Mouse (Mus musculus): Measurements from ENCODE around the gene Hdac9.

The Hdac9 gene

DNA sequence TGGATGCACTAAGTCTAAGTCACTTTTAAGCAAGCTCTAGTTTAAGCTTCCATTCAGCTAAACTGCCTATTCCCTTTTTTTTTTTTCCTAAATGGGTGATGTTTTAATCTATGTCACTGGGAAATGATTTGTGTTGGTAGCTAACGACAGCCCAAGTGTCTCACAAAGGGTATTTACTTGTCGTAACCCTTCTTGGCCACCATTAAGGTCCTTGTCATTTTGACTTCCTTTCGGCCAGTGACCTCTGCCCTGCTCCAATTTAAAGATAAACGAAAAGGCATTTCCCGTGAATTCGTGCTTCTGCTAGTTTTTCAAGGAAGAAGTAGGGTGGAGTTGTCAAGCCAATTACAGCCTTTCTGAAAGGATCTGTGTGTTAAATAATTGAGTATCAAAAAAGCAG is 565.0 kb downstream of the Hdac9 start:
- no peak for DNase-seq (ENCODE audit: low read depth, low spot score)

DNA sequence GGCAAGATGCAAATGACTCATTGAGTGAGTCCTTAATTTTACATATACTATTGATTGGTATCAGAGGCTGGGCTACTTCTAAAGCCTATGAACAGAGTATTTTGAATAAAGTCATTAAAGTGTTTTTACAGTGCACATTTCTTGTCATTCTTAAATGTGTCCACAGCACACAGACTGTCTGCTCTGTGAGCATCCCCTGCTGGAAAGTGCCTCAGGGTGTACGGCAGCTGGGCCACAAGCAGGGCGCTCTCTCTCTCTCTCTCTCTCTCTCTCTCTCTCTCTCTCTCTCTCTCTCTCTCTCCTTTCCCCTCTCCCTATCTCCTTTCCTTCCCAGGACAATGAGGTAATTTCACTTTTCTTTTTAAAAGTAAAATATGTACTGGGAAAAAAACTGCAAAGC is 569.4 kb downstream of the Hdac9 start:
- no peak for DNase-seq (ENCODE audit: low read depth, low spot score)

DNA sequence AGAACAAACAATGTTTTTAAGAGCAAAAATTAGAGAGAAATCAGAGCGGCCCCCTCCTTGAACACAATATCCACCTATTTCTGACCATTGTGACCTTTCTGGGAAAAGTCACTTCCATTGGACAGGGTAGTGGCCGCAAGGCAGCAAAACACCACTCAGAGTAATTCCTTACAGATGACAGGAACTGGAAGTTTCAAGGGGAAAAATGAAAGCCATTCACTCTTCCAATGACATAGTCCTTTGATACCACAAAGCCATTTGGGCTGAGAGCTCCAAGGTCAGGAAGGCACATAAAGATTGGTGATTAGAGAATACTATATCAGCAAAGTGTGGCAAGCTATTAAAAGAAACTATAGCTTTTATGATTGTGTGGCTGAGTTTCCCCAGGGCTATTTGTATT is 574.1 kb downstream of the Hdac9 start:
- no peak for DNase-seq (ENCODE audit: low read depth, low spot score)

DNA sequence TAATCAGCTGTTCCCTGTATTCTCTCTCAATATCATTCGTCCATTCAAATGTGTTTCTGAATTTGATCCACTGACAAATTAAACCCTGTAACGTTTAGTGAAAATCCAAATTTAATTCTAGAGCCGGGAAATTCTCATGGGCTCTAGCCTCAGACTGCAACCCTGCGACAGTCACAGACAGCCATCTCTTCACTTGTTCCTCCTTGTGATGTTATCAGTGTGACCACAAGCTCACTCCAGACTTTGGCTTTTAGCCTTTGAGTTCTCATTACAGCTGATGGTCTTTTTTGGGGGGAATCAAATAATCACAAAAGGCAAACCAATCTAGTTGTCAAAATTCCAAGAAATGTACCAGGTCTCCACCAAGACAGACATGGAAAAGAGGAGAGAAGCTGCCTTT is 578.0 kb downstream of the Hdac9 start:
- no peak for DNase-seq (ENCODE audit: low read depth, low spot score)

DNA sequence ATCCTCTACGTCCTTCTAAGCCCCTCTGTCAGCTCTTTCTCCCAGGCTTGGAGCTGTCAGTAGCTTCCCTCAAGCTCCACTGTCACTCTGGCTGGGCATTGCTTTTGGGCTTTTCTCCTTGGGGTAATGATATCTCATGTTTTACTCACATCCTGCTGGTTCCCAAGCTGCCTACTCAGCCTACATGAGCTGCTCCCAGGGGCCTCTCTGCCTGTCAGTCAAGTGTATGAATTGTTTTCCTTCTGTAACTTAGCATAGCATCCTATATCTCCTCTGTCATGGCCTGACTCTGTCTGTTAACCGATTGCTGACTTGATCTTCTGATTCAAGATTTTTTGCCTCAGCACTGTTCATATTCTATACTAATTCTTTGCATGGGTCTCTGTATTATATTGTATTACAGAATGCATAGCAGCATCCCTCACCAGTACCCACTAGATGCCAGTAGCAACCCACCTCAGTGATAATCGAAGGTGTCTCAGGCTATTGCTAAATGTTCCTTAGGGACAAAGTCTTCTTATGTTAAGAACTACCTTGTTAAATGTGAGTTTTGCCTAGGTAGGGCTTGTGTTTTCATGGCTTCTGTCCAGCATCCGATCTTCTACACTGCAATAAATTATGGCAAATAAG is 582.3 kb downstream of the Hdac9 start:
- DNase-seq (ENCODE audit: low read depth, low spot score) = no peak

DNA sequence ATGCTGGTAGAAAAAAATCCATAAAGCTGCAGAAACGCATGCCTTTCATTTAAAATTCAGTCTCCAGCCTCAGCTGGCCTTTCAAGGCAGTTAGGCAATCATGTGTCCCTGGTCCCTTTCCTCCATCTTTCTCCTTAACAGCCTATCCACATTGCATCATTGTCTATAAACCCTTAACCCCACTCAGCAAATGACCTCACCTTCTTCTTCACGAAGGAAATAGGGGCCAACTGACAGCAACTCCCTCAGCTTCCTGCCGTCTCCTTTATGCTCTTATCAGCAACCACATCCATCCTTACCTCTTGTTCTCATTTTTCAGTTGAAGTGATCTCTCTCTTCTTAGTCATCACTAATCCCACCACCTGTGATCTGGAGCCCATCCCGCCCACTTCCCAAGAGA is 584.0 kb downstream of the Hdac9 start:
- no peak for DNase-seq (ENCODE audit: low read depth, low spot score)

DNA sequence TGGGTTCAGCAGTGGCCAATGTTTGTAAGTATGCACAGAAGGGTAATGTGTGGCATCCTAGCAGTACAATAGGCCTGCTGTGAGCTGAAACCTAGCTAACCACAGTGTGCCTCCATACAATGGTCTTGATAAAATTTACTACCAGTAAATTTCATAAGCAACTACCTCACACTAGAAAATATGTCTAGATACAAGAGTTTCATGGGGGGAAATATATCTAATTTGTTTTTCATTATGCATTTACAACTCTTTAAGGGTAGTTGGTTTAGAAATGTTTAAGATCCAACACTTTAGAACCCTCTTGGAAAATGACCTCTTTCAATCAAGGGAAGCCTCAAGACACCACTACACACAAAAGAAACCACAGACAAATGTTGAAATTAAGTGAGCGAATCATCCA is 589.8 kb downstream of the Hdac9 start:
- DNase-seq (ENCODE audit: low read depth, low spot score) = no peak

DNA sequence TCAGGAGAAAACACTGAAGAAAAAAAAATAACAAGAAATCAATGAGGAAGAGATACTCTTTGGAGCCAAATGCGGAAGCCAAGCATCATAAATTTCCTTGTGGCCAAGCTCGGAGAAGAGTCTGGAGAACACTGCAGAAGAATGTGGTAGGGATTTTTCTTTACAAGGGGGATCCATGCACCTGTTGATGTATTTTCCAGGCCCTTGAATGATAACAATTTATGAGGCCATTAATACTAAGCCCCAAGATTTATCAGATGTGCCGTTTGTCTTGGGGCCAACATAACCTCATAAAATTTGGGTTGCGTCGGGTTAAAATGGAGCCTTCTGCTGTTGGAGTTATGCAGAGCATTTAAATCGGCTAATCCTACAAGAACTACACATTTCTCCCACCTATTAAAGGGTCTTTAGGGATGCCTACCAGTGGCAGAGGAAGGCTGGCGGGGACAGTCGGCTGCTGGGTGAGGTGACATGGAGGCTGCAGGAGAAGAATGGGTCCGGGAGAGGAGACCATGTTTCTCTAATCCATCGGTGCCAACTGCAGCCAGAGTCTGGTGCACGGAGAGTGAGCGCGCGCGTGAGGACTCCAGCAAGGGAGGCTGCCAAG is 604.7 kb downstream of the Hdac9 start:
- no peak for DNase-seq (ENCODE audit: low read depth, low spot score)

DNA sequence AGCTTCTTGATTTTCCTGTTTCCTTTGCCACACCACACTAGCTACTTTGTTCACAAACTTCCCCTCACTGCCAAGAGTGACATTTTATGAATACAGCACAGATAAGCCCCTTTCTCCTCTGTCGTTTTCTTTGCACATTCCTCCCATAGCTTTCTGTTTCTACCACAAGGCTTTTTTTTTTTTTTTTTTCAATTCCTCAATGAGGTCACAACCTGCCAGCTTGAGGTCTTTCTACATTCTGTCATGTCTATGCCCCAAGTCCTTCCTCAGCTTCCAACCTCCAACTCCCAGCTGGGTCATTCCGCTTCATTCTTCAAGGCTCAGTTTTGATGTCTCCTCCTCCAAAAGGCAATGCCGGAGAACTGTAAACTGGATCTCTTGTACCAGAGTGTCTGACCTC is 611.4 kb downstream of the Hdac9 start:
- DNase-seq (ENCODE audit: low read depth, low spot score) = no peak

DNA sequence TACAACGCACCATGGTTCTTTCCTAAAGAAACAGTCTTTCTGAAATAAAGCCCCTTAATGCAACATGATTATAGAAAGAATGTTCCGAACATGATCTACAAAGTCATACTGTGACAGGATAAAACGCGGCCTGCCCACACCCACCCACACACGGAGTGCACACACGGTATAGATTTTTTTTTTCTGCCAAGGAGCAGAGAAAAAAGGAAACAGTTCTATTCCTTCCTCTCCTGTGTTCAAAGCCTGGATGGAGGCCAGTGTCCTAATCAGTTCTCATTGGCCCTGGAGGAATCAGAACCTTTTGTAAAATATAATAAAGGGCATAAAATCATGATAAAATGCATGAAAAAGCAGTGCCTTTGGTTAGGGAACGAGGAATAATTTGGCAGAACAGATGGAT is 624.5 kb downstream of the Hdac9 start:
- no peak for DNase-seq (ENCODE audit: low read depth, low spot score)

DNA sequence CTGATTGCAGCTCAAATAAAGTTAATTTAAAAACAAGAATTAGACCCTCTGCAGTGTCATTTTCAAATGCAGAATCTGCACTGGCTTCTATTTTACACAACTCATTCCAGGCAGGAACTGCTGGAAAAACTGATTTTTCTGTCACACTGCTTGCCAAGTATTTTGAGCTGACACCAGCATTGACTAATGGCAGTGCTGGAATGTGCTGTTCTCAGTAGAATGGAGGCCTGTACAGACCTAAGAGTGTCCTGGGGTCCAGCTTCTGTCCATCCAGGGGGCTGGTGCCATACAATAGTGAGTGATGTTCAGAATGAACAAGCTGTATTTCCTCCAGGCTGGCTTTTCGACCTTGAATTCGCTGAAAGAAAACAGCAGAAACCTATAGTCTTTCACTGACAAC is 629.7 kb downstream of the Hdac9 start:
- DNase-seq (ENCODE audit: low read depth, low spot score) = no peak

DNA sequence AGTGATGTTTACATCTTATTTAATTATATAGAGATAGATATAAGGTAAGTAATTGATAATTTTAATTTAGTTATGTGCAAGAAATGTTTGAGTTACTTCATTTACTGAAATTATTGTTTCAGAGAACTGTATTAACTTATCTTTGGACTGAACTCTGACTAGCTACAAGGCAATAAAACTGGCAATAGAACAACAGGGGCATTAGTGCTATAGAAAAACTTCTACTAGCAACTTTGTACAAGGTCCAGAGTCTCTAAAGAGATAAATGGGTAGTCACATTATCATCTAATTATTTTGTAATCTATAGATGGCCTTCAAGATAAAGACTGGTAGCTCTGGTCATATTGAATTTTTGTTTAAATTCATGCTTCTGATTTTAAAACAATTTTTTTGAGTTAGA is 632.0 kb downstream of the Hdac9 start:
- DNase-seq (ENCODE audit: low read depth, low spot score) = no peak

DNA sequence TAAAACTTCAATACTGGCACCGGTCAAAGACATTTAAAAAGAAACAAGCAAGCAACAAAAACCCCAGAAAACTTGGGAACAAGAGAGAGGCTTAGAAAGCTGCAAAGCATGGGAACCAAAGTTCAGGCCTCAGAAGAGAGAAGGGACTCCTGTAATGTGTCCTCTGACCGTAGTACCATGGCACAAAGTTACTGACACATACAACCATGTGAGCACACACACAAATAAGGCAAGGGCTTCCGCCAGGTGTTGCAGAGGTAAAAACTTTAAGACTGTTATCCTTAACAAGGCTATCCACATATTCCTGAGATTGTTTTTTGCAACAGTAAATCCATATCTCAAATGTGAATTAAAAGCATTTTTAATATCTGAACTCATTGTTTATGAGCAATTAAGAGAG is 632.5 kb downstream of the Hdac9 start:
- DNase-seq (ENCODE audit: low read depth, low spot score) = no peak

DNA sequence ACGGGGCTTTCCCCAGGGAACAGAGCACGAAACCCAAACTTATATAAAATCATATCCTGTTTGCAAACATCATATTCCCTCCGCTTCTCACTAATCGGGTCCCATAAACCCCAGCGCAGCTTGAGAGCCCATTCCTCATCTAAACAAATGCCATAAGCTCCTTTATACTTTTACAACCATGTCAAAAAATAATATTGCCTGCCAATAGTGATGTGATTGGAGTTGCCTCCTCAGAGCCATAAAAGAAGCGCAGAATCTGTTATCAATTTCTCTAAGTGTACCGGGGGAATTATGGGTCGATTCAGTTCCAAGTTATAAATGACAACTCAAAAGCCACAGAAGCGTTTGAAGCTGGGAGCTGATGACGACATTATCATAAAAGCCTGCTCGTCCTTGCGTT is 638.1 kb downstream of the Hdac9 start:
- DNase-seq (ENCODE audit: low read depth, low spot score) = no peak

DNA sequence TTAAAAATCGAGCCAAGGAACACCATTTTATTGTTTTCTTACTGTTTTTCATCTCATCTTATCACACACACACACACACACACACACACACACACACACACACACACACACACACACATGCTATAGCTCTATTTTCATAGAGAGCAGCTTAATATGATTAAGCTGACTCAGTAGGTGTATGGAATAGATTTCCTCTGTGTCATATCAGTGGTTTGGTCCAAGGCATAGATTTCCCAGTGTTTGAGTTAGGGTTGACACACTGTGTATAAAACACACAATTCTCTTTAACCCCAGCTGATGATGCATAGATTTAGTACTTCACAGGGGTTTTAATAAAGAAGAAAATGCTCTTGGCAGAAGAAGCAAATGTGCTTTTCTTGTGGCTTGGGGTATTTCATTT is 643.1 kb downstream of the Hdac9 start:
- no peak for DNase-seq (ENCODE audit: low read depth, low spot score)

DNA sequence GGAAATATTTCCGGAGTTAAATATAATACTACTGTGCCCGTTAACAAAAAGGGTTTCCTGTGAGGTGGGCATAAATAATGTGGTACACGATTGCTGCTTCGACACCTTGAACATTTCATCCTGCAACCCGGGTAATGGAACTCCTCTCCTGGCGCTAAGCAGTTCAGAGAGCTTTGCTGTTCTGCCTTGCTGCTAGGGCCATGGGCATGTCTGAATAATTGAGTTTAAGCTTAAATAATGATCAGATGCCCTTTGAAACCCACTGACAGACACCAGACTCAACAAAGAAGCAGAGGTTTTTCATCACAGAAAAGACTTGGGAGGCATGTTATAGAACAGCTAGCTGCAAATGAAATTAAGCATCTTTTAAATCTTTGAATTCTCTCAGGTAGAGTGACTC is 646.8 kb downstream of the Hdac9 start:
- DNase-seq (ENCODE audit: low read depth, low spot score) = no peak

DNA sequence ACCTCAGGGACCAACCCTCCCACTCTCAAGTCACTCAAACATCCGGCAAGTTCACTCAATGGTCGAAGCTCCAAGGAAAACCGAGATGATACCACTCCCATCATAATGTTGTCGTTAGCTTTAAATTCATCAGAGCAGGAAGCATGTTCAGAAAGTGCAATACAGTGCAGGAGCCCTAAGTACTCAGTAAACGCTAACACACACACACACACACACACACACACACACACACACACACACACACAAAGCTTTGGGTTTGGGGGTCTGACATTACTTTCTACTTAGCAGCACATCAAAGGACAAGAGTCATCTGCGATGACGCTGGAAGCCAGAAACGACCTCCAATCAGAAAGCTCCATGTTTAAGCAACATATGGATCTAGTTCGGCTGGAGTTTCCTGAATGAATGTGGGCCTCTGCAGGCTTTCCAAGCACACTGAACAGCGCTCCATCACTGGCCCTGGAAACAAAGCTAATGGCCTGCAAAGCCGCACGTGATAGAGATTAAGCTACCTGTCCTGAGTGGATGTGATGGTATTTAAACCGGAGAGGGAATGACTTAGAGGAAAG is 647.3 kb downstream of the Hdac9 start:
- DNase-seq (ENCODE audit: low read depth, low spot score) = no peak

DNA sequence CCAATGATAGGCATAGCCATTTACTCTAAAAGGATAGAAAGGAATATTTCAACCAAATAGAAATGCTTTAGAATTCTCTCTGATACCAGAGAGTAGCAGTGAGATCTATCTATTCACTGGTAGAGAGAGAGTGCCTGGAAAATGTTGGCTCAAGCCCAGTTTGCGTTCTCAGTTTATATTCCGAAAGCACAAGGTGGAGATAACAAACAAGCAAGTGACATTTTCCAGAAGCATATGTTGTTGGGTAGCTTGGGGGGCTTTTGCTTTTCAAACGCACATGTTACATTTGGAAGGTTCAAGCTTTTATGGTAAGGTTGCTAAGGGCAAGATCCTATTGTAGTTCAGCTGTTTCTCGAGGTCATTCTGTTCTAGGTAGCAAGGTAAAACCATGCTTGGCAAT is 657.2 kb downstream of the Hdac9 start:
- no peak for DNase-seq (ENCODE audit: low read depth, low spot score)

DNA sequence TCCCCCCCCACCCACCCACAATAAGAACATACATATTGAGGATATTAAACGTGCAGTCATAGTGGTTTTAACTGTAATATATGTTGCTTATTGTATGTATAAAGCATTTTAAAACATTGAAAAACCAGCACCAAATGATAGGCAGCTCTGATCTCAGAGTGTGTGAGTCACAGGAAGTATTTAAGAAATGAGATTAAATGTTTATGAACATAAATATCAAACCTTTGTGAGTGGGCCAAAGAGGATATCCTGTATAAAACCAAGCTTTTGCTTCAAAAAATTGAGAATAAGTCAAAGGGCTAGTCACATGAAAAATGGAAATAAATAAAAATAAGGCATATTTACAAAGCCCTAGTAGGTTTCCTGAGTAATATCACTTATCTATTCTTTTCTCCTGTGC is 667.7 kb downstream of the Hdac9 start:
- no peak for DNase-seq (ENCODE audit: low read depth, low spot score)

DNA sequence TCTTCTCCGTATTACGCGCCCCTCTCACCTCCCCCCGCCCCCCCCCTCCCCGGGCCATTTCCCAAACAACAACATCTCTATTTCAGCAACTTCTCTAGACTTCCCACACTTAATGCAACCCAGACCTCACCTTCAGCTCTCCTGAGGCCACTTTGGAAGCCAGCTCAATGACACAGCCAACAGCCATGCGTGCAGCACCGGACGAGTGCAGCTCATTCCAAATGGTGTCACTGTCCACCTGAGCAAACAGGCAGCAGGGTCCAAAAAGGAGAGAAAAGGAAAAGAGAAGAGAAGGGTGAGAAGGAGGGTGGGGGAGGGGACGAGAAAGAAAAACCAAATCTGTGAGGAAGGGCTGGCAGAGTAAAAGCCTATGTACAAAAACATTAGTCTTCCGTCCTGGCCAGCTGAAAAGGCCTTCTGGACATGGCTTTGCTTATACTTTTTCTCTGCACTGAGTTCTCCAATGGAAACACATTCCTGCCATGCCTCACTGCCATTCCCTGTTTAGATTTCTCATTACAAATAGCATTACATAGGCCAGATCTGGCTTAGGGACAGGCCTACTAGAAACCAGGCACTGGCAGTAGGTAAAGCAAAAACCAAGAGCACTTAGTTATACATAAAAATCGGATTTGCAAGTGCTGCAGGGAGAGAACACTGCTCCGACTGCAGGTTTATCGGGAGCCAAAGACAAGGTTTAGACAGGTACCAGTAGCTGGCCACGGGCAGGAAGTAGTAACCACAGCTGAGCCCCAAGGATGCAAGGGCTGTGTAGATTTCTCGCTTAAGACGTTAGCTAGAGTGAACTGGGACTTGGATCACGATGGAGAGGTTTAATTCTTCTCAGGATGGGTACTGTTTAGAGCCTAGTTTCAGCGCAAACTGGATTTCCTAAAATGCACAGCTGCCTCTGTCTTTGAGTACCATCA is 668.4 kb downstream of the Hdac9 start:
- no peak for DNase-seq (ENCODE audit: low read depth, low spot score)

DNA sequence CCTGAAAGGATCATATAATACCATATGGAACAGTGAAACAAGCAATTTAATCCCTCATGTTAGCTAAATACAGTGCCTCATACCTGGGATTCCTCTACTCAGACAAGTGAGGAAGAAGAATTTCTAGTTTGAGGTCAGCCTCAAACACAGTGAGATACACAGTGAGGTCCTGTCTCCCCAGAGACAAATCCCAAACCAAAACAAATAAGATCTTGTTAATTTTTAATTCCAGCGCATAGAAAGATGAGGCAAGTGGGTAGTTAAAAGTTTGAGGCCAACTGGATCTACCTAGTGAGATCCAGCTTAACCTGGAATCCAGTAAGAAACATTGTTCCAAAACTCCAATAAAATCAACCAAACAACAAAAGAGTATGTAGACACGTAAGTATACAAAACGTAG is 678.1 kb downstream of the Hdac9 start:
- DNase-seq (ENCODE audit: low read depth, low spot score) = no peak

DNA sequence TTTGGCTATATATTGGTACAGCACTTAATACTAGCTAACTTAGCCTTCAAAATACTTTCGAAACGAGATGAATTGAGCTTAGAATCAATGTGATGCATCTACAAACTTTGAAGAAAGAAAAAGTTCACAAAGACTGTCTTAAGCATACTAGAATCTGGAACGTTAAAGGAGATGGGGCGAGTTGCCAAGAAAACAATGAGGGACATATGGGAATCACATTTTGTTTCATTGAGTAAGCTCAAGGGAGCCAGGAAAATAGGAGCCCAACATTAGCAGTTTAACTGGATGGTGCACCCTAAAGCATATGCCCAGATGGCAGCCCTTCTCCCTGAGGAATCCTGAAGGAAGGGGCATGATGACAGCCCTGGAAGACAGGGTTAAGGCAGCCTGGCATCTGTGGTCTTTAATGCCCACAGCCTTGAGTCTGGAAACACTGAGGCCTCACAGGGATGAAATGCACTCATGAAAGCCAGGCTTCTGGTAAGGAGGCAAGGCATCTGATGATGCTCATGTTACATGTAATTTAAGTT is 685.2 kb downstream of the Hdac9 start:
- no peak for DNase-seq (ENCODE audit: low read depth, low spot score)
